Mouse (Mus musculus): ENCODE data around the gene Stap1.

Stap1 gene

GRCm38 (mm10) chr5:86071538-86071937 lies at the start of gene Stap1:
Stap1 (plus strand) TSS chr5:86071746.
- no peak for DNase-seq (ENCODE audit: low spot score)

- no peak for DNase-seq (ENCODE audit: low spot score)
These were observed 41.7 kb upstream of the Stap1 start for GRCm38 (mm10) chr5:86029820-86030219.

GRCm38 (mm10) chr5:86063501-86063900 lies 8.0 kb upstream of the Stap1 start:
- no peak for DNase-seq (ENCODE audit: low spot score)

GRCm38 (mm10) chr5:86065101-86065875 lies 6.3 kb upstream of the Stap1 start, which contains the start of gene Cenpc1:
Cenpc1 (minus strand) TSS chr5:86065583.
- peak; percentile 96 for DNase-seq (ENCODE audit: low spot score)

- no peak for DNase-seq (ENCODE audit: low spot score)
These were observed 5.5 kb upstream of the Stap1 start for GRCm38 (mm10) chr5:86065876-86066550.

GRCm38 (mm10) chr5:86066551-86066929 lies 5.0 kb upstream of the Stap1 start:
- peak; percentile 77 for DNase-seq (ENCODE audit: low spot score)

- DNase-seq (ENCODE audit: low spot score), result no peak
These were observed 3.1 kb upstream of the Stap1 start for GRCm38 (mm10) chr5:86068451-86068850.

GRCm38 (mm10) chr5:86069121-86069520 lies 2.4 kb upstream of the Stap1 start:
- no peak for DNase-seq (ENCODE audit: low spot score)

GRCm38 (mm10) chr5:86072756-86073386 lies 1.3 kb downstream of the Stap1 start:
- no peak for DNase-seq (ENCODE audit: low spot score)

GRCm38 (mm10) chr5:86078720-86079334 lies 7.3 kb downstream of the Stap1 start:
- DNase-seq (ENCODE audit: low spot score), result no peak

GRCm38 (mm10) chr5:86083987-86084386 lies 12.4 kb downstream of the Stap1 start:
- no peak for DNase-seq (ENCODE audit: low spot score)

- DNase-seq (ENCODE audit: low spot score), result no peak
These were observed 13.4 kb downstream of the Stap1 start for GRCm38 (mm10) chr5:86084979-86085378.

- no peak for DNase-seq (ENCODE audit: low spot score)
These were observed 15.2 kb downstream of the Stap1 start for GRCm38 (mm10) chr5:86086751-86087150.

- no peak for DNase-seq (ENCODE audit: low spot score)
These were observed 23.2 kb downstream of the Stap1 start for GRCm38 (mm10) chr5:86094754-86095153.

- DNase-seq (ENCODE audit: low spot score), result no peak
These were observed 27.4 kb downstream of the Stap1 start for GRCm38 (mm10) chr5:86098988-86099387.

- DNase-seq (ENCODE audit: low spot score), result no peak
These were observed 29.1 kb downstream of the Stap1 start for GRCm38 (mm10) chr5:86100621-86101020.

GRCm38 (mm10) chr5:86102176-86102575 lies 30.6 kb downstream of the Stap1 start:
- DNase-seq (ENCODE audit: low spot score), result no peak

- no peak for DNase-seq (ENCODE audit: low spot score)
These were observed 35.1 kb downstream of the Stap1 start for GRCm38 (mm10) chr5:86106610-86107009.

- no peak for DNase-seq (ENCODE audit: low spot score)
These were observed 39.5 kb downstream of the Stap1 start for GRCm38 (mm10) chr5:86111074-86111473.

GRCm38 (mm10) chr5:86113037-86113436 lies 41.5 kb downstream of the Stap1 start:
- no peak for DNase-seq (ENCODE audit: low spot score)

- DNase-seq (ENCODE audit: low spot score), result no peak
These were observed 42.5 kb downstream of the Stap1 start for GRCm38 (mm10) chr5:86113997-86114396.

- DNase-seq (ENCODE audit: low spot score), result no peak
These were observed 47.0 kb downstream of the Stap1 start for GRCm38 (mm10) chr5:86118457-86119094.

Data from ovary, postnatal 14 days (tissue).